Comparison of ENCODE assay signal across 25 mouse cellular contexts in genomic region chr8:3146506-3146905, GRCm38 (mm10).
DNase-seq lines count a peak whose midpoint lies in the region; ATAC-seq and TF ChIP-seq lines count a peak whose summit lies in the region.
"Had no signal": no experiment of that assay in that cellular context is flagged by ENCODE, and none has a peak within 500 bp of the region (broad histone marks: within the 10 kb centered on the region; RNA-seq: fewer than 3 reads in every experiment).

No protein-coding gene starts in this region.

- no peak overlapping the region for H3K4me2 ChIP-seq in hindbrain, postnatal 0 days (ENCODE audit: low read depth, low read length)
- H3K4me2 ChIP-seq in hindbrain, embryonic 11.5 days (replicated peaks; ENCODE audit: low read depth, low read length): no peak overlapping the region
- no peak overlapping the region for H3K4me2 ChIP-seq in lung, embryonic 14.5 days
- H3K4me2 ChIP-seq: limb, embryonic 13.5 days; liver, embryonic 13.5 days had no signal

- no peaks in the 10 kb centered on the region for H3K9me3 ChIP-seq in hindbrain, postnatal 0 days (ENCODE audit: low read length)
- no peaks in the 10 kb centered on the region for H3K9me3 ChIP-seq in hindbrain, embryonic 11.5 days (ENCODE audit: control insufficient read depth, low read length)
- no peaks in the 10 kb centered on the region for H3K9me3 ChIP-seq in lung, embryonic 14.5 days (ENCODE audit: low read depth, low read length)
- H3K9me3 ChIP-seq: limb, embryonic 13.5 days; liver, embryonic 13.5 days had no signal

- POLR2A ChIA-PET in Patski (lab: Charles Lee): no interaction called here

- no peaks in the 10 kb centered on the region for H3K4me1 ChIP-seq in hindbrain, postnatal 0 days (ENCODE audit: insufficient read depth, low read length)
- H3K4me1 ChIP-seq in hindbrain, embryonic 11.5 days (replicated peaks; ENCODE audit: control insufficient read depth, insufficient read depth, low read length): no peaks in the 10 kb centered on the region
- no peaks in the 10 kb centered on the region for H3K4me1 ChIP-seq in lung, embryonic 14.5 days (ENCODE audit: insufficient read depth)
- H3K4me1 ChIP-seq: hindbrain, embryonic 10.5 days; limb, embryonic 13.5 days; liver, embryonic 13.5 days had no signal

- DNase-seq in hindbrain, postnatal 0 days (ENCODE audit: low spot score): peak; percentile 11
- no peak for DNase-seq in hindbrain, embryonic 11.5 days (ENCODE audit: low spot score)
- DNase-seq in lung, embryonic 14.5 days: peak; percentile 6
- DNase-seq in lung, adult 18-20 months: no peak
- DNase-seq in Patski (ENCODE audit: low read depth, low spot score): no peak
- DNase-seq in cerebellum, postnatal 4 days (ENCODE audit: low spot score in 2 of 2): no peak
- no peak for DNase-seq in frontal cortex, postnatal 14 days (ENCODE audit: low spot score in 2 of 2)
- DNase-seq: adrenal gland, postnatal 10 days; cerebellum, adult 2 months; cerebellum, postnatal 25 days; gastrocnemius, postnatal 25 days; heart, postnatal 10 days; kidney, adult 18-20 months; kidney, postnatal 10 days; liver, embryonic 13.5 days; lung, postnatal 4 days; right cerebral cortex, adult 18-20 months; right cerebral cortex, postnatal 4 days; thymus, postnatal 25 days had no signal

- ATAC-seq in hindbrain, postnatal 0 days: no peak
- ATAC-seq in hindbrain, embryonic 11.5 days (ENCODE audit: low FRiP score): no peak
- no peak for ATAC-seq in lung, embryonic 14.5 days (ENCODE audit: insufficient read depth)
- no peak for ATAC-seq in Patski
- ATAC-seq: activated CD4-positive, CD25-positive, alpha-beta regulatory T cell, adult 4 months; forebrain, embryonic 16.5 days; midbrain, embryonic 16.5 days had no signal

- no peaks in the 10 kb centered on the region for H3K27me3 ChIP-seq in hindbrain, postnatal 0 days (ENCODE audit: insufficient read depth, low read length)
- H3K27me3 ChIP-seq in hindbrain, embryonic 11.5 days (ENCODE audit: control insufficient read depth, insufficient read depth, low read length): no peaks in the 10 kb centered on the region
- H3K27me3 ChIP-seq in lung, embryonic 14.5 days (ENCODE audit: insufficient read depth, low read length): no peaks in the 10 kb centered on the region
- H3K27me3 ChIP-seq in Patski: no peaks in the 10 kb centered on the region
- H3K27me3 ChIP-seq: limb, embryonic 13.5 days; liver, embryonic 13.5 days had no signal

- CTCF ChIA-PET in Patski (lab: Charles Lee): interaction anchor here (1.1 to 1.7 kb wide), 2 partner anchors 11 to 134 kb away, joined by 3 to 4 read pairs; no protein-coding TSS in a partner anchor

- H3K4me3 ChIP-seq in hindbrain, postnatal 0 days (ENCODE audit: low read length): no peak overlapping the region
- no peak overlapping the region for H3K4me3 ChIP-seq in hindbrain, embryonic 11.5 days (ENCODE audit: low read depth, low read length)
- no peak overlapping the region for H3K4me3 ChIP-seq in lung, embryonic 14.5 days (ENCODE audit: low read depth, low read length)
- H3K4me3 ChIP-seq: hindbrain, embryonic 10.5 days; limb, embryonic 13.5 days; liver, embryonic 13.5 days; myocyte had no signal

- 79% methylated on average over 1 of the region's 1 CpGs for WGBS in hindbrain, postnatal 0 days
- WGBS in hindbrain, embryonic 11.5 days: 67% methylated on average over 1 of the region's 1 CpGs
- 71% methylated on average over 1 of the region's 1 CpGs for WGBS in lung, embryonic 14.5 days

- no peak overlapping the region for H3K9ac ChIP-seq in hindbrain, postnatal 0 days (replicated peaks; ENCODE audit: low read length)
- H3K9ac ChIP-seq in hindbrain, embryonic 11.5 days (ENCODE audit: low read depth, low read length): no peak overlapping the region
- no peak overlapping the region for H3K9ac ChIP-seq in lung, embryonic 14.5 days
- H3K9ac ChIP-seq: limb, embryonic 13.5 days; liver, embryonic 13.5 days had no signal

- no peaks in the 10 kb centered on the region for H3K36me3 ChIP-seq in hindbrain, postnatal 0 days (ENCODE audit: insufficient read depth, low read length)
- no peaks in the 10 kb centered on the region for H3K36me3 ChIP-seq in hindbrain, embryonic 11.5 days (ENCODE audit: control insufficient read depth, insufficient read depth, low read length)
- no peaks in the 10 kb centered on the region for H3K36me3 ChIP-seq in lung, embryonic 14.5 days (ENCODE audit: insufficient read depth)
- H3K36me3 ChIP-seq: hindbrain, embryonic 10.5 days; limb, embryonic 13.5 days; liver, embryonic 13.5 days had no signal

- H3K27ac ChIP-seq in hindbrain, postnatal 0 days: no peak overlapping the region
- no peak overlapping the region for H3K27ac ChIP-seq in hindbrain, embryonic 11.5 days (ENCODE audit: low read depth, low read length)
- H3K27ac ChIP-seq in lung, embryonic 14.5 days (ENCODE audit: low read depth): no peak overlapping the region
- H3K27ac ChIP-seq: hindbrain, embryonic 10.5 days; limb, embryonic 13.5 days; liver, embryonic 13.5 days had no signal

- in situ Hi-C loops in Patski (cut with MboI; ENCODE audit: low pct_unique_long_range_greater_than_20kb): no loop called here

- 0 out of 2 replicates have a peak, but pooled peaks have one; percentile 11 for TF ChIP-seq CTCF in hindbrain, postnatal 0 days (IDR thresholded peaks at IDR 0.05; ENCODE audit: low read depth)
- 0 out of 2 replicates have a peak, but pooled peaks have one; percentile 3 for TF ChIP-seq CTCF in lung, embryonic 14.5 days (IDR thresholded peaks at IDR 0.05; ENCODE audit: low read depth)
- peak; percentile 36 for TF ChIP-seq CTCF in Patski (IDR thresholded peaks at IDR 0.05)

Comparison
In these comparisons a context has a peak if more than half of its experiments do, and no peak if none do; other contexts are left out.
1. DNase-seq: peak in hindbrain, postnatal 0 days (single experiment) and lung, embryonic 14.5 days (single experiment); none in hindbrain, embryonic 11.5 days (single experiment), lung, adult 18-20 months (0 of 2), Patski (single experiment), cerebellum, postnatal 4 days (0 of 2) and frontal cortex, postnatal 14 days (0 of 2).
2. Peak in every context shown above with its lines, with median percentiles within 50 percentile points of each other: CTCF ChIP-seq.